Mouse (Mus musculus) megakaryocyte, embryonic 14.5 days (primary cell): ENCODE measurements at regions not wholly inside any gene's neighbourhood (a gene's known extent, or its start where the extent isn't known, plus 50 kb on each side); places are given as distances from the start of the nearest gene placed in this dataset.

Experiments
- FLI1 ChIP-seq: IDR thresholded peaks from 2 replicates; pipeline ENCODE4 v1.6.1; 2012; ENCODE audit warnings: low read length, inconsistent platforms, mixed read lengths
- GATA1 ChIP-seq: IDR thresholded peaks from 3 replicates; pipeline ENCODE4 v1.6.1; 2012; ENCODE audit warnings: mixed read lengths, low read length, inconsistent platforms, borderline replicate concordance

DNA sequence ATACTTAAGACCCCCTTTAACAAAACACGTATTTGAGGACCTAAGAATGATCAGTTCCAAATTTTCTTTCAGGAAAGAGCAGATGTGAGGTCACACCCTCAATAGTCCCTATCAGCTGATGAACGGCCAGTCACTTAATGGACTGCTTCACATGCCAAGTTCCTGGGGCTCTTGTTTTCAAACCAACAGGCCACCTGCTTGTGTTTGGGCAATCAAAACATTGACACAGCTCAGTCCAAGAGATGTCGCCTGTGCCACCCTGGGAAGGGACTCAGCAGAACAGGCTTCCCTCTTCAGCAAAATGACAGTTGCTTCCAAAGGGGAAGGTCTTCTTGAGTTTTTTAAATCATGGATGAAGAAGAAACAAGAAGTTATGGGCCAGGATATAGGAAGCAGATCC is 294.6 kb downstream of the Sec16b start:
- TF ChIP-seq GATA1 (no peak), FLI1 (no peak)
